Mouse (Mus musculus) heart, postnatal 10 days (tissue): ENCODE results near the gene Ryr2. TPM values are rescaled to one million over a fixed set of nuclear protein-coding genes. Genes with fewer than 3 reads are reported as not detected.

Experiments used
- DNase-seq, 2 experiments: peaks; one replicate each; pipeline ENCODE4 v3.0.0; 2021
- intact Hi-C: fragments of 180-260 bp; cut with DNase I; formaldehyde crosslinking; loops from one replicate; pipeline ENCODE4 v1.15.1; 2025
- total RNA-seq, 2 experiments: library from RNA; stranded (reverse); gene quantifications; 2 replicates each; pipeline ENCODE4 v1.2.3; 2021

Gene Ryr2
- total RNA-seq, 2 experiments from 2014 or later = 767 to 773 TPM

GRCm38 (mm10) chr13:12098981-12099380, 7.8 kb downstream of the Ryr2 start:
- intact Hi-C loops = no loop called here
- no peak for DNase-seq

GRCm38 (mm10) chr13:12096382-12096932, 10.3 kb downstream of the Ryr2 start:
- DNase-seq = peak in 1 of 2 experiments; percentile 36
- intact Hi-C loops = no loop called here

GRCm38 (mm10) chr13:12094569-12094968, 12.2 kb downstream of the Ryr2 start:
- intact Hi-C loops = no loop called here
- no peak for DNase-seq

- no peak for DNase-seq
- intact Hi-C loops = no loop called here
These were observed 13.6 kb downstream of the Ryr2 start for GRCm38 (mm10) chr13:12093146-12093545.

GRCm38 (mm10) chr13:12092379-12093107, 14.2 kb downstream of the Ryr2 start:
- intact Hi-C loops = no loop called here
- no peak for DNase-seq

- no peak for DNase-seq
- intact Hi-C loops = no loop called here
These were observed 22.7 kb downstream of the Ryr2 start for GRCm38 (mm10) chr13:12084112-12084475.

- no peak for DNase-seq
- intact Hi-C loops = no loop called here
These were observed 23.2 kb downstream of the Ryr2 start for GRCm38 (mm10) chr13:12083443-12084111.

GRCm38 (mm10) chr13:12080590-12080989, 26.2 kb downstream of the Ryr2 start:
- no peak for DNase-seq
- intact Hi-C loops = no loop called here

GRCm38 (mm10) chr13:12079536-12079935, 27.2 kb downstream of the Ryr2 start:
- intact Hi-C loops = no loop called here
- no peak for DNase-seq

GRCm38 (mm10) chr13:12074897-12075296, 31.8 kb downstream of the Ryr2 start:
- no peak for DNase-seq
- intact Hi-C loops = no loop called here

- no peak for DNase-seq
- intact Hi-C loops = no loop called here
These were observed 34.2 kb downstream of the Ryr2 start for GRCm38 (mm10) chr13:12072571-12072970.

- no peak for DNase-seq
- intact Hi-C loops = no loop called here
These were observed 34.6 kb downstream of the Ryr2 start for GRCm38 (mm10) chr13:12072112-12072511.

- intact Hi-C loops = no loop called here
These were observed 36.3 kb downstream of the Ryr2 start for GRCm38 (mm10) chr13:12070157-12071129.

GRCm38 (mm10) chr13:12064576-12064975, 42.2 kb downstream of the Ryr2 start:
- DNase-seq = no peak
- intact Hi-C loops = no loop called here

More at GRCm38 (mm10) chr13:12070157-12071129, 36.3 kb downstream of the Ryr2 start:
- no peak for DNase-seq

- DNase-seq = no peak
- intact Hi-C loops = no loop called here
These were observed 43.2 kb downstream of the Ryr2 start for GRCm38 (mm10) chr13:12063561-12063960.

- DNase-seq = no peak
- intact Hi-C loops = no loop called here
These were observed 49.4 kb downstream of the Ryr2 start for GRCm38 (mm10) chr13:12057357-12057771.

- intact Hi-C loops = no loop called here
- DNase-seq = no peak
These were observed 50.8 kb downstream of the Ryr2 start for GRCm38 (mm10) chr13:12055913-12056312.

GRCm38 (mm10) chr13:12053910-12054309, 52.8 kb downstream of the Ryr2 start:
- DNase-seq = no peak
- intact Hi-C loops = no loop called here

- intact Hi-C loops = no loop called here
These were observed 55.9 kb downstream of the Ryr2 start for GRCm38 (mm10) chr13:12050809-12051208.

GRCm38 (mm10) chr13:12047059-12047458, 59.7 kb downstream of the Ryr2 start:
- no peak for DNase-seq
- intact Hi-C loops = no loop called here

More at GRCm38 (mm10) chr13:12050809-12051208, 55.9 kb downstream of the Ryr2 start:
- no peak for DNase-seq

GRCm38 (mm10) chr13:12044751-12045150, 62.0 kb downstream of the Ryr2 start:
- intact Hi-C loops = no loop called here
- no peak for DNase-seq
